Mouse (Mus musculus) spleen, adult 18-20 months (tissue): ENCODE measurements around the gene Kdm2b.
"Not testable (repeated sequence)": the region's sequence is repeated elsewhere in the genome, so short reads cannot be mapped to it uniquely, and the experiment has no call there.

Experiments
- DNase-seq, 2 experiments: peaks; one replicate each; pipeline ENCODE4 v3.0.0; 2022; ENCODE audit warnings: mixed read lengths in 2 of 2

Kdm2b gene

GRCm38 (mm10) chr5:123010806-123011205 is 21.2 kb upstream of the Kdm2b start:
- DNase-seq = no peak

- no peak for DNase-seq
Observed at GRCm38 (mm10) chr5:123009873-123010272, 20.2 kb upstream of the Kdm2b start.

GRCm38 (mm10) chr5:123008877-123009493 is 19.4 kb upstream of the Kdm2b start:
- DNase-seq = no peak

- no peak for DNase-seq
Observed at GRCm38 (mm10) chr5:123005716-123006592, 16.3 kb upstream of the Kdm2b start.

- no peak for DNase-seq
Observed at GRCm38 (mm10) chr5:123000901-123001300, 11.3 kb upstream of the Kdm2b start.

- no peak for DNase-seq
Observed at GRCm38 (mm10) chr5:122997205-122998204, 7.9 kb upstream of the Kdm2b start.

- DNase-seq = no peak
Observed at GRCm38 (mm10) chr5:122994910-122995309, 5.3 kb upstream of the Kdm2b start.

GRCm38 (mm10) chr5:122994303-122994846 is 4.8 kb upstream of the Kdm2b start:
- DNase-seq = peak; percentile 55 to 64

- no peak for DNase-seq
Observed at GRCm38 (mm10) chr5:122993811-122994210, 4.2 kb upstream of the Kdm2b start.

- DNase-seq = no peak
Observed at GRCm38 (mm10) chr5:122991350-122992004, 1.9 kb upstream of the Kdm2b start.

- DNase-seq = peak; percentile 38 to 50
Observed at GRCm38 (mm10) chr5:122990411-122991160, 963 bp upstream of the Kdm2b start.

- peak; percentile 62 to 74 for DNase-seq
Observed at GRCm38 (mm10) chr5:122989001-122989525, 560 bp downstream of the Kdm2b start.

GRCm38 (mm10) chr5:122988021-122988751 is 1.4 kb downstream of the Kdm2b start:
- peak; percentile 26 to 55 for DNase-seq

GRCm38 (mm10) chr5:122987211-122988020 is 2.2 kb downstream of the Kdm2b start:
- peak in 1 of 2 experiments; percentile 31 for DNase-seq

- no peak for DNase-seq
Observed at GRCm38 (mm10) chr5:122986091-122986493, 3.5 kb downstream of the Kdm2b start.

- DNase-seq = no peak
Observed at GRCm38 (mm10) chr5:122985276-122985675, 4.3 kb downstream of the Kdm2b start.

GRCm38 (mm10) chr5:122984483-122984882 is 5.1 kb downstream of the Kdm2b start:
- no peak for DNase-seq

GRCm38 (mm10) chr5:122978970-122979369 is 10.7 kb downstream of the Kdm2b start:
- DNase-seq = no peak

- DNase-seq = not testable (repeated sequence)
Observed at GRCm38 (mm10) chr5:122974701-122975100, 14.9 kb downstream of the Kdm2b start.
